Mouse (Mus musculus) stomach, postnatal 0 days (tissue): ENCODE results near the gene Zfp800. TPM values are rescaled to one million over a fixed set of nuclear protein-coding genes. Genes with fewer than 3 reads are reported as not detected.

ENCODE experiments used
- ATAC-seq: fragments of 200-750 bp; cut with Nextera tagmentation; 2 replicates; pipeline ENCODE4 v1.8.0; 2017; ENCODE audit not compliant: low FRiP score, low TSS enrichment
- DNase-seq: peaks from one replicate; pipeline ENCODE4 v3.0.0-alpha.2; 2016; ENCODE audit warnings: low spot score
- H3K27ac ChIP-seq: fragments of 300-500 bp; sonication (generic); replicated peaks from 2 replicates; pipeline ENCODE4 v1.5.1; 2014; ENCODE audit warnings: mild to moderate bottlenecking, control low read depth
- H3K27me3 ChIP-seq: fragments of 300-500 bp; sonication (generic); 2 replicates; pipeline ENCODE4 v1.6.1; 2014; ENCODE audit warnings: low read length; ENCODE audit not compliant: control insufficient read depth, insufficient read depth
- H3K36me3 ChIP-seq: fragments of 300-500 bp; sonication (generic); 2 replicates; pipeline ENCODE4 v1.6.1; 2014; ENCODE audit warnings: low read length, mixed read lengths; ENCODE audit not compliant: control insufficient read depth, insufficient read depth
- H3K4me1 ChIP-seq: fragments of 300-500 bp; sonication (generic); replicated peaks from 2 replicates; pipeline ENCODE4 v1.6.1; 2014; ENCODE audit warnings: antibody characterized with exemption; ENCODE audit not compliant: control insufficient read depth, insufficient read depth
- H3K4me2 ChIP-seq: fragments of 300-500 bp; sonication (generic); replicated peaks from 2 replicates; pipeline ENCODE4 v1.6.1; 2014; ENCODE audit warnings: low read depth, mild to moderate bottlenecking, control low read depth, moderate library complexity
- H3K4me3 ChIP-seq: fragments of 300-500 bp; sonication (generic); 2 replicates; pipeline ENCODE4 v1.5.1; 2014; ENCODE audit warnings: low read depth, low read length, control low read depth
- H3K9ac ChIP-seq: fragments of 300-500 bp; sonication (generic); 2 replicates; pipeline ENCODE4 v1.6.1; 2014; ENCODE audit warnings: mild to moderate bottlenecking, low read length, control low read depth, mixed read lengths
- H3K9me3 ChIP-seq: fragments of 300-500 bp; sonication (generic); 2 replicates; pipeline ENCODE4 v1.6.1; 2016; ENCODE audit warnings: low read length; ENCODE audit not compliant: control insufficient read depth
- CTCF ChIP-seq: IDR thresholded peaks from 2 replicates; pipeline ENCODE4 v1.5.1; 2016; ENCODE audit warnings: antibody characterized with exemption, low read depth, mild to moderate bottlenecking, moderate library complexity
- EP300 ChIP-seq: optimal IDR thresholded peaks from 2 replicates; pipeline ENCODE3; 2016; ENCODE audit warnings: antibody characterized with exemption
- WGBS: fragments of 180-500 bp; shearing (Covaris S2); extraction: QIAGEN DNeasy Blood & Tissue Kit; methylation state at CpG from one replicate; pipeline ENCODE4 v1.1.7; 2014; 5-methylcytosine and 5-hydroxymethylcytosine counted together
- polyA plus RNA-seq: library from polyadenylated mRNA; unstranded; fragments of >200 nt; fragmentation: Nextera tagmentation; extraction: Ambion mirVana; gene quantifications from 2 replicates; pipeline ENCODE4 v1.2.1, GENCODE M21; 2015

Zfp800 gene
- polyA plus RNA-seq, 1 experiment from 2014 or later: 18.4 TPM

DNA sequence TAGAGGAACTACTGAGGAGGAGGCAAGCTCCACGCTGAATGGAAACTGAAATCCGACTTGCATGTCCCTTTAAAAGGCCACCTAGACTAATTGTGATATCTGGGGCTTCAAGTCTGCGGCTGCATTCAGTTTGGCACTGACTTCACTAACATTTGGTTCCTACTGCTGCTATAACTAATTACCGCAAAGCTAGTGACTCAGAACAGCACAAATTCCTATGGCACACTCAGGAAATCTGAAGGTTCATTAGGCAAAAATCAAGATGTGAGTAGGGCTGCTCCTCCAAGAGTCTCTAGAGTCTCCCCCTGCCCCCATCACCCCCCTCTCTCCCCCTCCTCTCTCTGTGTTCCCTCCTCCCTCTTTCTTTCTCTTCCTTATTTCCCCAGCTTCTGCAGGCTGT lies 194.4 kb downstream of the Zfp800 start:
- no peak overlapping the region for H3K4me2 ChIP-seq
- H3K4me1 ChIP-seq: no peaks in the 10 kb centered on the region
- no peak overlapping the region for H3K9ac ChIP-seq
- H3K4me3 ChIP-seq: no peak overlapping the region
- no peaks in the 10 kb centered on the region for H3K9me3 ChIP-seq
- WGBS: 45% methylated on average over 4 of the region's 4 CpGs
- no peak for DNase-seq
- no peaks in the 10 kb centered on the region for H3K27me3 ChIP-seq
- no peak overlapping the region for H3K27ac ChIP-seq
- ATAC-seq: no peak
- no peaks in the 10 kb centered on the region for H3K36me3 ChIP-seq
- TF ChIP-seq CTCF (no peak), EP300 (no peak)

DNA sequence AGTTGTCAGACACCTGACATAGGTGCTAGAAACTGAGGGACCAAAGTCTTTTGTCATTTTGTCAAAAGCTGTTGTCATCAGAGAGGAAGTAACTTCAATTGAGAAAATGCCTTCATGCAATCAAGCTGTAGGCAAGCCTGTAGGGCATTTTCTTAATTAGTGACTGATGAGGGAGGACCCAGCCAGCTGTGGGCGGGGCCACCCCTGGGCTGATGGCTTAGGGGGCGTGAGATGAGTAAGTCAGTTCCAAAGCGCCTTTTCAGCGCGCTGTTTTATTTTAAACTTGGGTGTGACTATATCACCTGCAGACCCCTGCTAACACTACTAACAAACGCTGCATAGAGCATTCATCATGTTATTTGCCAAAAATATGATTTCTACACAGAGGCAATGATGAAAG lies 195.0 kb downstream of the Zfp800 start:
- ATAC-seq: no peak
- WGBS: 48% methylated on average over 6 of the region's 6 CpGs
- TF ChIP-seq CTCF: no peak
- TF ChIP-seq EP300: no peak

DNA sequence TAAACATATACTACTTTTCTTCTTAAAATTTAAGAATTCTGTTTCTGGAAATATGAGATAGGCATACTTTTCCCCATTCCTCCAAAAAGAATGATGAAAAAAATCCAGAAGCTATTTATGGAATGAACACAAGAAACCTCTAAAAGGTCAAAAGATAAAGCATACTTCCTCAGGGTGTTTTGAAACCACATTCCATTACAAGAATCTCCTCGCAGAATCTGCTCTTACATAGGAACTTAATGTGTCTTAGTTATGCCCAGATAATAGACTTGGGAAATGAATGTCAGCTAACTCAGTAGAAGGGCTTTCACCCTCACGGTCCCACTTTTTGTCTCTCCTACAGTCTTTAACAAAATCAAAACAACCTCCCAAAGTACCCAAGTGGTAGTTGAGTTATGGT lies 203.9 kb downstream of the Zfp800 start:
- no peak for DNase-seq
- no peaks in the 10 kb centered on the region for H3K36me3 ChIP-seq

More for the DNA sequence above, 195.0 kb downstream of the Zfp800 start:
- no peak overlapping the region for H3K9ac ChIP-seq
- no peak for DNase-seq
- no peaks in the 10 kb centered on the region for H3K36me3 ChIP-seq
- H3K4me3 ChIP-seq: no peak overlapping the region
- no peaks in the 10 kb centered on the region for H3K4me1 ChIP-seq
- H3K4me2 ChIP-seq: no peak overlapping the region
- H3K27me3 ChIP-seq: no peaks in the 10 kb centered on the region
- H3K27ac ChIP-seq: no peak overlapping the region
- no peaks in the 10 kb centered on the region for H3K9me3 ChIP-seq

DNA sequence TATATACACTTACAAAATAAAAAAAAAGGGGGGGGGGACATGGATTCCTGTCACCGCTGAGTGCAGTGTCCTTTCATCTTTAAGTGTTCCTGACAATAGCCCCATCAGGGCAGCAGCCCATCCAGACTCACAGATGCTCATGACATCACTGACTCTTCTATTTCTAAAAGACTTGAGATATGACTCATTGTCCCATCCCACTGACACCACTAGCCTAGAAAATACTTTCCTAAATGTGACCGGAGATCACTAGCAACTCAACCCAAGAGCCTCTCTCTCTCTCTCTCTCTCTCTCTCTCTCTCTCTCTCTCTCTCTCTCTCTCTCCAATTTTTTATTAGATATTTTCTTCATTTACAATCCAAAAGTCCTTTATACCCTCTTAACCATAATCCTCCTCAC lies 205.9 kb downstream of the Zfp800 start:
- H3K9me3 ChIP-seq: no peaks in the 10 kb centered on the region
- H3K4me2 ChIP-seq: no peak overlapping the region
- DNase-seq (no peak), ATAC-seq (no peak)
- H3K27me3 ChIP-seq: no peaks in the 10 kb centered on the region
- H3K4me1 ChIP-seq: no peaks in the 10 kb centered on the region
- no peak overlapping the region for H3K9ac ChIP-seq
- H3K4me3 ChIP-seq: no peak overlapping the region
- 93% methylated on average over 2 of the region's 2 CpGs for whole genome bisulfite sequencing
- no peaks in the 10 kb centered on the region for H3K36me3 ChIP-seq
- TF ChIP-seq EP300: no peak
- no peak for TF ChIP-seq CTCF
- H3K27ac ChIP-seq: no peak overlapping the region

More for the DNA sequence above, 203.9 kb downstream of the Zfp800 start:
- no peak for ATAC-seq
- TF ChIP-seq CTCF (no peak), EP300 (no peak)
- no peak overlapping the region for H3K9ac ChIP-seq
- no peak overlapping the region for H3K27ac ChIP-seq
- 36% methylated on average over 2 of the region's 2 CpGs for WGBS
- H3K4me2 ChIP-seq: no peak overlapping the region
- no peak overlapping the region for H3K4me3 ChIP-seq
- no peaks in the 10 kb centered on the region for H3K9me3 ChIP-seq
- H3K4me1 ChIP-seq: no peaks in the 10 kb centered on the region
- H3K27me3 ChIP-seq: no peaks in the 10 kb centered on the region

Other genes with a start within 250 kb of the Zfp800 start
- gene Arf5, start 25.6 kb upstream of the Zfp800 start, polyA plus RNA-seq: 296 and 303 TPM in 2 replicates
- gene Fscn3, start 29.8 kb upstream of the Zfp800 start, polyA plus RNA-seq: not detected in 2 replicates
- gene Gcc1, start 30.4 kb upstream of the Zfp800 start, polyA plus RNA-seq: 5.6 and 6.3 TPM in 2 replicates
- not detected in 2 replicates for gene Pax4, start 51.3 kb upstream of the Zfp800 start, polyA plus RNA-seq
- 69.0 and 81.3 TPM in 2 replicates for gene Snd1, start 77.1 kb upstream of the Zfp800 start, polyA plus RNA-seq